Mouse (Mus musculus): Measurements from ENCODE around the gene Hist1h2ak. TPM values are rescaled to one million over a fixed set of nuclear protein-coding genes. Genes with fewer than 3 reads are reported as not detected.

Gene Hist1h2ak
- total RNA-seq, 2 experiments from 2014 or later, result 10.9 to 18.2 TPM

Small RNAs within 50 kb of the gene (microRNA-seq; reads per million reads assigned to microRNA genes)
- gene Gm44346 (0 reads per million in 2 experiments), gene Gm44357 (0 reads per million in 2 experiments), gene Gm44367 (0 reads per million in 2 experiments), gene Gm44454 (0 to 0.55 reads per million in 2 experiments)

Other genes starting within 250 kb of the Hist1h2ak start
- gene Zkscan8, start 222.7 kb downstream of the Hist1h2ak start, total RNA-seq (2021), result 10 to 100 TPM; 16.4 to 17.0 TPM
- not detected for gene Olfr1366, start 211.0 kb downstream of the Hist1h2ak start, total RNA-seq (2021)
- gene Olfr1535, start 193.9 kb downstream of the Hist1h2ak start, total RNA-seq (2021), result not detected
- not detected for gene Olfr1364, start 172.1 kb downstream of the Hist1h2ak start, total RNA-seq (2021)
- not detected for gene Olfr1362, start 139.8 kb downstream of the Hist1h2ak start, total RNA-seq (2021)
- gene Olfr11, start 111.3 kb downstream of the Hist1h2ak start, total RNA-seq (2021), result not detected
- not detected for gene Olfr1361, start 90.4 kb downstream of the Hist1h2ak start, total RNA-seq (2021)
- gene Olfr1360, start 76.4 kb downstream of the Hist1h2ak start, total RNA-seq (2021), result not detected
- not detected for gene Olfr1359, start 55.7 kb downstream of the Hist1h2ak start, total RNA-seq (2021)
- 10 to 100 TPM; 32.0 to 37.1 TPM for gene Hist1h2bl, start 37.7 kb downstream of the Hist1h2ak start, total RNA-seq (2021)
- gene Hist1h2ai, start 37.4 kb downstream of the Hist1h2ak start, total RNA-seq (2021), result 10 to 100 TPM; 25.2 to 27.6 TPM
- gene Hist1h3h, start 36.2 kb downstream of the Hist1h2ak start, total RNA-seq (2021), result 10 to 100 TPM; 51.7 to 65.0 TPM
- 1 to 10 TPM; 6.5 to 8.1 TPM for gene Hist1h2bm, start 31.8 kb downstream of the Hist1h2ak start, total RNA-seq (2021)
- 10 to 100 TPM; 17.6 to 19.5 TPM for gene Hist1h4j, start 18.8 kb downstream of the Hist1h2ak start, total RNA-seq (2021)
- gene Hist1h4k, start 3.3 kb downstream of the Hist1h2ak start, total RNA-seq (2021), result 100 to 1,000 TPM; 272 to 320 TPM
- gene Hist1h2bn, start 296 bp upstream of the Hist1h2ak start, total RNA-seq (2021), result 10 to 100 TPM in 1 of 2 experiments, 1 to 10 TPM in 1; 8.6 to 12.1 TPM
- gene Hist1h1b, start 26.8 kb upstream of the Hist1h2ak start, total RNA-seq (2021), result 1 to 10 TPM; 7.3 to 9.3 TPM
- 10 to 100 TPM; 58.3 to 73.7 TPM for gene Hist1h3i, start 29.5 kb upstream of the Hist1h2ak start, total RNA-seq (2021)
- gene Hist1h2an, start 33.4 kb upstream of the Hist1h2ak start, total RNA-seq (2021), result 1 to 10 TPM; 1.9 to 3.0 TPM
- gene Hist1h2bp, start 33.6 kb upstream of the Hist1h2ak start, total RNA-seq (2021), result 10 to 100 TPM in 1 of 2 experiments, 1 to 10 TPM in 1; 5.0 to 13.2 TPM
- 10 to 100 TPM; 42.6 to 56.9 TPM for gene Hist1h2bq, start 56.4 kb upstream of the Hist1h2ak start, total RNA-seq (2021)
- gene Hist1h2ao, start 56.6 kb upstream of the Hist1h2ak start, total RNA-seq (2021), result 10 to 100 TPM; 31.1 to 33.0 TPM
- gene Hist1h4m, start 57.9 kb upstream of the Hist1h2ak start, total RNA-seq (2021), result 100 to 1,000 TPM; 199 to 299 TPM
- gene Hist1h4n, start 78.4 kb upstream of the Hist1h2ak start, total RNA-seq (2021), result 10 to 100 TPM; 21.0 to 38.5 TPM
- gene Hist1h2ap, start 79.7 kb upstream of the Hist1h2ak start, total RNA-seq (2021), result 10 to 100 TPM; 16.2 to 31.8 TPM
- gene Hist1h2br, start 79.9 kb upstream of the Hist1h2ak start, total RNA-seq (2021), result 10 to 100 TPM; 42.1 to 57.8 TPM
- gene Zfp184, start 191.3 kb upstream of the Hist1h2ak start, total RNA-seq (2021), result 1 to 10 TPM; 2.9 to 4.2 TPM
- gene Pom121l2, start 227.4 kb upstream of the Hist1h2ak start, total RNA-seq (2021), result not detected